Mouse (Mus musculus): ENCODE results near the gene Tmem51. TPM values are rescaled to one million over a fixed set of nuclear protein-coding genes. Genes with fewer than 3 reads are reported as not detected.

The Tmem51 gene
- total and polyA plus RNA-seq, 2 experiments, result 4.1 to 13.3 TPM

DNA sequence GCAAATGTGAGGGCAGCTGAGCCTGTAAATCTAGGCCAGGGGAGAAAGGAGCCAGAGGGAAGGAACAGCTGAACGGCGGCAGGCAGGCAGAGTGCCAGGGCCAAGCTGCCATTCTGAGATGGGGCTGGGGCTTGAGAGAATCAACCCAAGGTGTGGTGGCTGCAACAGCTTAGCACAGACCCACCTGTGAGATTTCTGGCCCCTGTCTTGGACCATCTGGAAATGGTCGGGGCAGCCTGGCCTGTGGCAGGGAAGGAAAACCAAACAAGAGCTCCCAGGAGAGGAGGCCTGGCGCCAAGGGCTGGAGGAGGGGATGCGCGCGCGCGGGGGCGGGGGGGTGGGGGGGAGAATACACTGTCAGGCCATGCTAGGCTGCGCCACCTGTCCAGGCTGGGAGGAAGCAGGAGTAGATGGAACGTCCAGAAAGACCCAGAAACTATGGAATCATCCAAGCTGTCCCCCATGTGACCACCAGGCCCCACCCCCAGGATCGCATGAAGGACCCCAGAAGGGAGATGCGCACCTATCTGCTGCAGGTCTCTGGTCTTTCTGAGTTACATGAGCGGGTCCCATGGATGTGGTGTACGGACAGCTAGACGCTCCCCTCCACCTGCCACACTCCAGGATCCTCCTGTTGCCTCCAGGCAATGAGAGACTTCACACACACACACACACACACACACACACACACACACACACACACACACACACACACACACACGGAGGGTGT lies 3.0 kb downstream of the Tmem51 start:
- Histone ChIP-seq H3K4me3 (ENCODE audit: insufficient read depth, low read depth, low read length) (no peak overlapping the region), H3K9ac (ENCODE audit: low read depth, low read length) (peak overlapping the region; percentile 41; the same call in 1 of the 2 replicates), H3K4me1 (ENCODE audit: control insufficient read depth, insufficient read depth, low read length) (peaks cover 10% of the 10 kb centered on the region; the same call in 1 of the 2 replicates), H3K79me2 (ENCODE audit: control insufficient read depth, insufficient read depth, low read length) (peaks cover 10% of the 10 kb centered on the region; the same call in 1 of the 2 replicates), H3K36me3 (ENCODE audit: control insufficient read depth, insufficient read depth, low read length) (no peaks in the 10 kb centered on the region), H3K27ac (replicated peaks; ENCODE audit: insufficient read depth, low read depth, low read length) (peak overlapping the region; percentile 64), H3K27me3 (ENCODE audit: control insufficient read depth, insufficient read depth, low read length) (no peaks in the 10 kb centered on the region)
- DNase-seq (ENCODE audit: extremely low read depth, low read depth, low spot score), result no peak
- 36% methylated on average over 18 of the region's 18 CpGs for WGBS
- TF ChIP-seq CTCF (IDR thresholded peaks at IDR 0.05; ENCODE audit: low read depth, low read length), result no peak
- TF ChIP-seq POLR2A (IDR thresholded peaks at IDR 0.05; ENCODE audit: extremely low read depth, insufficient read depth, low read length), result no peak

GRCm38 (mm10) chr4:142080487-142080767 lies 3.7 kb downstream of the Tmem51 start:
- WGBS, result 75% methylated on average over 4 of the region's 4 CpGs
- TF ChIP-seq CTCF (IDR thresholded peaks at IDR 0.05; ENCODE audit: low read depth, low read length), result no peak
- no peak for TF ChIP-seq POLR2A (IDR thresholded peaks at IDR 0.05; ENCODE audit: extremely low read depth, insufficient read depth, low read length)
- Histone ChIP-seq H3K4me3 (ENCODE audit: insufficient read depth, low read depth, low read length) (no peak overlapping the region), H3K79me2 (ENCODE audit: control insufficient read depth, insufficient read depth, low read length) (peaks cover 10% of the 10 kb centered on the region; the same call in 1 of the 2 replicates), H3K4me1 (ENCODE audit: control insufficient read depth, insufficient read depth, low read length) (peaks cover 10% of the 10 kb centered on the region; the same call in 1 of the 2 replicates), H3K27me3 (ENCODE audit: control insufficient read depth, insufficient read depth, low read length) (no peaks in the 10 kb centered on the region), H3K9ac (ENCODE audit: low read depth, low read length) (no peak overlapping the region), H3K27ac (replicated peaks; ENCODE audit: insufficient read depth, low read depth, low read length) (no peak overlapping the region; the same call in 1 of the 2 replicates), H3K36me3 (ENCODE audit: control insufficient read depth, insufficient read depth, low read length) (no peaks in the 10 kb centered on the region)
- no peak for DNase-seq (ENCODE audit: extremely low read depth, low read depth, low spot score)

DNA sequence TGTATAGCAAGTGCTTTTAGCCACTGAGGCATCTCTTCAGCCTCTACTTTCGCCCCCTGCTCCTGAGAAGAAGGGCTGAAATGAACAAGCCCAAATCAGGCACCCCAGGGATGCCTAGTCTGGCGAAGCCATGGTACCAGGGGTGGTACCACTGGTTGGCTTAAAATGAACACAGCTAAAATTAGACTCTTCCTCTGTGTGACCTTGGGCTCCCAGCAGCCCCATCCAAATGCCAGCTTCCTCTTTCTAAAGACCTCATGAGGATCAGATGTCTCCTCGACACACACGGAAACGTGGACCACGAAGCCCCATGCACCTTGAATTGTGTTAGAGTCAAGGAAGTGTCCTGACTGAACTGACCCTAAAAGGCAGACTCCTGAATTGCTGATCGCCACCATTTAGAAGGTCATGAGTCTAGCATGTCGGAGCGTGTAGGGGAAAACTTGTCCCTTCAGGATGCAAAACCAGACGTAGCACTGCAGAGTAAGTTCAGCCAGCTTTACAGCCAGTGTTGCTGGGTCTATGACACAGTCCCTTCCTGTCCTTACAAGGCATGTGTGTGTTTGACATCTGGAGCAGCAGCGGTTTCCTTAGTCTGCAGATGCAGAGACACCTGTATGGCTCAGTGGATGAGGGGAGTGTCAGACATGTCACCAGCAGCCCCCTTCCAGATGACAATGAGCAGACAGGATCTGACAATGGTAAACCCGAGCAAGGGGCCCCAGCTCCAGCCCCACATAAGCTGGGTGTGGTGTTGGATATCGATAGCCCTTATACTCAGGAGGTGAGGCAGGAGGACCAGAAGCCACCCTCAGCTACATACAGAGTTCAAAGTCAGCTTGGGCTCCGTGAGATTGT lies 4.2 kb downstream of the Tmem51 start:
- H3K4me1 ChIP-seq (ENCODE audit: control insufficient read depth, insufficient read depth, low read length), result peaks cover 13% of the 10 kb centered on the region; the same call in 1 of the 2 replicates
- H3K4me3 ChIP-seq (ENCODE audit: insufficient read depth, low read depth, low read length), result no peak overlapping the region
- H3K36me3 ChIP-seq (ENCODE audit: control insufficient read depth, insufficient read depth, low read length), result no peaks in the 10 kb centered on the region
- no peaks in the 10 kb centered on the region for H3K27me3 ChIP-seq (ENCODE audit: control insufficient read depth, insufficient read depth, low read length)
- DNase-seq (ENCODE audit: extremely low read depth, low read depth, low spot score), result no peak
- no peak overlapping the region for H3K9ac ChIP-seq (ENCODE audit: low read depth, low read length)
- H3K79me2 ChIP-seq (ENCODE audit: control insufficient read depth, insufficient read depth, low read length), result peaks cover 10% of the 10 kb centered on the region; the same call in 1 of the 2 replicates
- H3K27ac ChIP-seq (replicated peaks; ENCODE audit: insufficient read depth, low read depth, low read length), result 0 out of 2 replicates have a peak overlapping the region, but pooled peaks have one; percentile 7
- TF ChIP-seq CTCF (IDR thresholded peaks at IDR 0.05; ENCODE audit: low read depth, low read length) (no peak), POLR2A (IDR thresholded peaks at IDR 0.05; ENCODE audit: extremely low read depth, insufficient read depth, low read length) (no peak)
- 76% methylated on average over 14 of the region's 14 CpGs for WGBS

- Histone ChIP-seq H3K36me3 (ENCODE audit: control insufficient read depth, insufficient read depth, low read length) (no peaks in the 10 kb centered on the region), H3K27ac (replicated peaks; ENCODE audit: insufficient read depth, low read depth, low read length) (peak overlapping the region; percentile 61), H3K9ac (ENCODE audit: low read depth, low read length) (peak overlapping the region; percentile 27; the same call in 1 of the 2 replicates), H3K79me2 (ENCODE audit: control insufficient read depth, insufficient read depth, low read length) (peaks cover 12% of the 10 kb centered on the region; the same call in 1 of the 2 replicates), H3K4me1 (ENCODE audit: control insufficient read depth, insufficient read depth, low read length) (peaks cover 14% of the 10 kb centered on the region; the same call in 1 of the 2 replicates), H3K4me3 (ENCODE audit: insufficient read depth, low read depth, low read length) (no peak overlapping the region), H3K27me3 (ENCODE audit: control insufficient read depth, insufficient read depth, low read length) (no peaks in the 10 kb centered on the region)
- DNase-seq (ENCODE audit: extremely low read depth, low read depth, low spot score), result peak; percentile 49
- TF ChIP-seq POLR2A (IDR thresholded peaks at IDR 0.05; ENCODE audit: extremely low read depth, insufficient read depth, low read length), result no peak
- TF ChIP-seq CTCF (IDR thresholded peaks at IDR 0.05; ENCODE audit: low read depth, low read length), result no peak
- 49% methylated on average over 18 of the region's 18 CpGs for WGBS
Measured at GRCm38 (mm10) chr4:142077572-142078271, 6.4 kb downstream of the Tmem51 start.

- Histone ChIP-seq H3K27ac (replicated peaks; ENCODE audit: insufficient read depth, low read depth, low read length) (0 out of 2 replicates have a peak overlapping the region, but pooled peaks have one; percentile 30), H3K27me3 (ENCODE audit: control insufficient read depth, insufficient read depth, low read length) (no peaks in the 10 kb centered on the region), H3K4me3 (ENCODE audit: insufficient read depth, low read depth, low read length) (no peak overlapping the region), H3K79me2 (ENCODE audit: control insufficient read depth, insufficient read depth, low read length) (peaks cover 12% of the 10 kb centered on the region; the same call in 1 of the 2 replicates), H3K9ac (ENCODE audit: low read depth, low read length) (no peak overlapping the region), H3K4me1 (ENCODE audit: control insufficient read depth, insufficient read depth, low read length) (peaks cover 11% of the 10 kb centered on the region; the same call in 1 of the 2 replicates), H3K36me3 (ENCODE audit: control insufficient read depth, insufficient read depth, low read length) (no peaks in the 10 kb centered on the region)
- DNase-seq (ENCODE audit: extremely low read depth, low read depth, low spot score), result no peak
- no peak for TF ChIP-seq CTCF (IDR thresholded peaks at IDR 0.05; ENCODE audit: low read depth, low read length)
- TF ChIP-seq POLR2A (IDR thresholded peaks at IDR 0.05; ENCODE audit: extremely low read depth, insufficient read depth, low read length), result no peak
- 50% methylated on average over 1 of the region's 1 CpGs for WGBS
Measured at GRCm38 (mm10) chr4:142076883-142077282, 7.2 kb downstream of the Tmem51 start.
